Mouse (Mus musculus): Measurements from ENCODE around the gene Noct.
"Not testable (repeated sequence)": the region's sequence is repeated elsewhere in the genome, so short reads cannot be mapped to it uniquely, and the experiment has no call there.

DNA sequence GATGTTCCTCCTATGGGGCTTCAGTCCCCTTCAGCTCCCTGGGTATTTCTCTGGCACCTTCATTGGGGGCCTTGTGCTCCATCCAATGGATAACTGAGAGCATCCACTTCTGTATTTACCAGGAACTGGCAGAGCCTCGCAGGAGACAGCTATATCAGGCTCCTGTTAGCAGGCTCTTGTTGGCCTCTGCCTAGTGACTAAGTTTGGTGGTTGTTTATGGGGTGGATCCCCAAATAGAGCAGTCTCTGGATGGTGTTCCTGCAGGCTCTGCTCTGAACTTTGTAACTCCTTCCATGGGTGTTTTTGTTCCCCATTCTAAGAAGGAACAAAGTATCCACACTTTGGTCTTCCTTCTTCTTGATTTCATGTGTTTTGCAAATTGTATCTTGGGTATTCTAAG is 40.7 kb upstream of the Noct start:
- TF ChIP-seq CTCF (IDR thresholded peaks at IDR 0.05; ENCODE audit: extremely low read depth, insufficient read depth, insufficient read length, insufficient replicate concordance); POLR2A (IDR thresholded peaks at IDR 0.05; ENCODE audit: low read depth, low read length): not testable (repeated sequence)
